Mouse (Mus musculus): ENCODE measurements around the gene Erbb4. TPM values are rescaled to one million over a fixed set of nuclear protein-coding genes. Genes with fewer than 3 reads are reported as not detected.

Erbb4 gene
- polyA plus RNA-seq, 1 experiment from 2014 or later, result 15.6 TPM

DNA sequence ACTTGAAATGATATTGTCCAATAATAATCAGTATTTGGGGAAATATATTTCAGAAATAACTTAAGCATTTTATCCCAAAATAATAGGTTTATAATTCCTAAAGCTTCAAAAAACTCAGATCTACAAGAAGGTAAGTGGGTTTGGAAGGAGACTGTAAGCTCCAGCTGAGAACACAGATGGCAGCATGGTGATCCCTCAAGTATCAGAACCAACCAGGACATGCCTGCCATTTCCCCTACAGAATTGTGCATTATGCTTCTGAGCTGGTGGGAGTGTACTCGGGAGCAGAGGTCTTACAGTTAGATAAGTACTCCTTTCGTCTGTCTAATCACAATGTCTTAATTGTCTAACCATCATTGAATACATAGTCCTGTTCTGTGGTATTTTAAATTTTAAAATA is 823.4 kb downstream of the Erbb4 start:
- Histone ChIP-seq H3K27ac (ENCODE audit: low read length) (no peak overlapping the region), H3K9me3 (ENCODE audit: control insufficient read depth, low read length) (no peaks in the 10 kb centered on the region), H3K27me3 (replicated peaks; ENCODE audit: control insufficient read depth, insufficient read depth, low read length) (no peaks in the 10 kb centered on the region), H3K4me1 (replicated peaks; ENCODE audit: control insufficient read depth, insufficient read depth, low read length) (no peaks in the 10 kb centered on the region), H3K4me3 (replicated peaks; ENCODE audit: low read length) (no peak overlapping the region), H3K9ac (replicated peaks; ENCODE audit: low read depth, low read length) (no peak overlapping the region), H3K4me2 (ENCODE audit: low read length) (no peak overlapping the region), H3K36me3 (ENCODE audit: control insufficient read depth, insufficient read depth) (no peaks in the 10 kb centered on the region)
- ATAC-seq, result no peak
- 68% methylated on average over 2 of the region's 2 CpGs for WGBS

DNA sequence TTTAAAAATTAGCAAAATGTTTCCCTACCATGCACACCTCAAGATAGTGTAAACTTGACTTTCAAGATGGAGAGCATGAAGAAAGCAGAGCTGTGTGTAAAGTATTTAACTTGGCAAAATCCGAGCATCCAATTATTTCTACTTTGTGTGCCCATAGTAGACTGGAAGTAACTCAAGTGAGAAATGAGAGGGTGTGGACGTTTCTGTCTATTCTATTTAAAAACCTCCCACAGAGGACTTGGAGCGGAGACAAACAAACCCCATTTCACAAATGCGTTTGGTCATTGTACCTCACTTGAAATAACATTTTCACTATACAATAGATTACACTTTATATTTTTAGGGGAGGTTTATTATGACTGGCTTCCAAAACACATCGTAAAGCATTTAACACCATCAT is 832.0 kb downstream of the Erbb4 start:
- Histone ChIP-seq H3K4me1 (replicated peaks; ENCODE audit: control insufficient read depth, insufficient read depth, low read length) (no peaks in the 10 kb centered on the region), H3K27ac (ENCODE audit: low read length) (no peak overlapping the region), H3K27me3 (replicated peaks; ENCODE audit: control insufficient read depth, insufficient read depth, low read length) (no peaks in the 10 kb centered on the region), H3K4me2 (ENCODE audit: low read length) (no peak overlapping the region), H3K36me3 (ENCODE audit: control insufficient read depth, insufficient read depth) (no peaks in the 10 kb centered on the region), H3K4me3 (replicated peaks; ENCODE audit: low read length) (no peak overlapping the region), H3K9ac (replicated peaks; ENCODE audit: low read depth, low read length) (no peak overlapping the region), H3K9me3 (ENCODE audit: control insufficient read depth, low read length) (no peaks in the 10 kb centered on the region)
- 22% methylated on average over 5 of the region's 5 CpGs for WGBS
- no peak for ATAC-seq

DNA sequence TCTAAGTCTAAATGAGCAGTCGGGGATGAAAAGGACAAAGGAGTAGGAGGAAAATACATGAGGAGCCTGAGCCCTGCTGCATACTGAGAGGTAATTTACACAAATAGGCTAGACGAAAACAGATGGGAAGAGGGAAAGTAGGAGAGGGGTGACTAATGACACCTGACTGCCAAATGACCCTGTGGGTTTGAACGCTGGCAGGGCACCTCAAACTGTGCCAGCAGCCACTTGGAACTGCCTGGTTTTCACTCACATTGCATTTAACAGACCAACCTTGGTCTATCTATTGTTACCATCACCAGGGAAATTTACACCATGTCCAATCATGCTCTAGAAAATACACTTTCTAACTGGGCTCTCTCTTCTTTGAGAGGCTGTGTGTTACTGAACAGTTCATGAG is 929.3 kb downstream of the Erbb4 start:
- WGBS, result 13% methylated on average over 3 of the region's 3 CpGs
- no peaks in the 10 kb centered on the region for H3K36me3 ChIP-seq (ENCODE audit: control insufficient read depth, insufficient read depth)
- H3K4me3 ChIP-seq (replicated peaks; ENCODE audit: low read length), result no peak overlapping the region
- H3K27ac ChIP-seq (ENCODE audit: low read length), result no peak overlapping the region
- peak; percentile 84 for ATAC-seq
- no peaks in the 10 kb centered on the region for H3K9me3 ChIP-seq (ENCODE audit: control insufficient read depth, low read length)
- no peaks in the 10 kb centered on the region for H3K4me1 ChIP-seq (replicated peaks; ENCODE audit: control insufficient read depth, insufficient read depth, low read length)
- no peak overlapping the region for H3K4me2 ChIP-seq (ENCODE audit: low read length)
- no peak overlapping the region for H3K9ac ChIP-seq (replicated peaks; ENCODE audit: low read depth, low read length)
- H3K27me3 ChIP-seq (replicated peaks; ENCODE audit: control insufficient read depth, insufficient read depth, low read length), result no peaks in the 10 kb centered on the region

DNA sequence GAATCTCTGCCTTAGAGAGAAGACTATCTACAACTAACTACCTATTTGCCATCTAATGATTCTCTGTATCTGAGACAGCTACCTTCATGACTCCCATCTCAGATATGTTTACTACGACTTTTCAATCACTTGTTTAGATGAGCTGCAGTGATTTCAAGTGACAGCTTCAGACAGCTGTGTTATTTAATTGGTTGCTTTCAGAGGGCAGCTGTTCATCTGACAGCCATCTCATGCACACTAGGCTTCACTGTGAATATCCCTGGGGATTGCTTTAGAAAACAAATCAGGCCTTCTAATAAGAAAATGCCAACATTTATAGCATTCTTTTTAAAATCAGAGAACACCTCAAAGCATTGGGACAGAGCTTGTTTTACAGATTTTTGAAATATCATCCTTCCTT is 952.6 kb downstream of the Erbb4 start:
- ATAC-seq, result no peak
- Histone ChIP-seq H3K9ac (replicated peaks; ENCODE audit: low read depth, low read length) (no peak overlapping the region), H3K36me3 (ENCODE audit: control insufficient read depth, insufficient read depth) (no peaks in the 10 kb centered on the region), H3K4me1 (replicated peaks; ENCODE audit: control insufficient read depth, insufficient read depth, low read length) (no peaks in the 10 kb centered on the region), H3K9me3 (ENCODE audit: control insufficient read depth, low read length) (no peaks in the 10 kb centered on the region), H3K4me3 (replicated peaks; ENCODE audit: low read length) (no peak overlapping the region), H3K27ac (ENCODE audit: low read length) (no peak overlapping the region), H3K27me3 (replicated peaks; ENCODE audit: control insufficient read depth, insufficient read depth, low read length) (no peaks in the 10 kb centered on the region), H3K4me2 (ENCODE audit: low read length) (no peak overlapping the region)
- 38% methylated on average over 1 of the region's 1 CpGs for WGBS

DNA sequence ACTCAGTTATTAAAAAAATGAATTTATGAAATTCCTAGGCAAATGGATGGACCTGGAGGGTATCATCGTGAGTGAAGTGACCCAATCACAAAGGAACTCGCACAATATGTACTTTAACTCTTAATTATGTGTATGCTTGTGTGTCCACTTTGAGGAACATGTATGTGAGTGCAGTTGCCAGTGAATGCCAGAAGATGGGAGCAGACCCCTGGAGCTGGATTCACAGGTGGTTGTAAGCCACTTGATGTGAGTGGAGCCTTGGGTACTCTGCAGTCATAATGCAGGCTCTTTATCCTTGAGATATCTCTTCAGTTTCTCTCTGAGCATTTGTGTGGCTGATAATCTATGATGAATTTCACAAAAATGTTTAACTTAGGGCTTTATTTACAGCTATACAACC is 957.3 kb downstream of the Erbb4 start:
- H3K27me3 ChIP-seq (replicated peaks; ENCODE audit: control insufficient read depth, insufficient read depth, low read length), result no peaks in the 10 kb centered on the region; the same call in 1 of the 2 replicates
- no peak for ATAC-seq
- no peak overlapping the region for H3K4me3 ChIP-seq (replicated peaks; ENCODE audit: low read length)
- H3K27ac ChIP-seq (ENCODE audit: low read length), result no peak overlapping the region
- no peak overlapping the region for H3K9ac ChIP-seq (replicated peaks; ENCODE audit: low read depth, low read length)
- H3K36me3 ChIP-seq (ENCODE audit: control insufficient read depth, insufficient read depth), result no peaks in the 10 kb centered on the region
- no peak overlapping the region for H3K4me2 ChIP-seq (ENCODE audit: low read length)
- 88% methylated on average over 2 of the region's 2 CpGs for WGBS
- H3K9me3 ChIP-seq (ENCODE audit: control insufficient read depth, low read length), result no peaks in the 10 kb centered on the region
- H3K4me1 ChIP-seq (replicated peaks; ENCODE audit: control insufficient read depth, insufficient read depth, low read length), result no peaks in the 10 kb centered on the region

DNA sequence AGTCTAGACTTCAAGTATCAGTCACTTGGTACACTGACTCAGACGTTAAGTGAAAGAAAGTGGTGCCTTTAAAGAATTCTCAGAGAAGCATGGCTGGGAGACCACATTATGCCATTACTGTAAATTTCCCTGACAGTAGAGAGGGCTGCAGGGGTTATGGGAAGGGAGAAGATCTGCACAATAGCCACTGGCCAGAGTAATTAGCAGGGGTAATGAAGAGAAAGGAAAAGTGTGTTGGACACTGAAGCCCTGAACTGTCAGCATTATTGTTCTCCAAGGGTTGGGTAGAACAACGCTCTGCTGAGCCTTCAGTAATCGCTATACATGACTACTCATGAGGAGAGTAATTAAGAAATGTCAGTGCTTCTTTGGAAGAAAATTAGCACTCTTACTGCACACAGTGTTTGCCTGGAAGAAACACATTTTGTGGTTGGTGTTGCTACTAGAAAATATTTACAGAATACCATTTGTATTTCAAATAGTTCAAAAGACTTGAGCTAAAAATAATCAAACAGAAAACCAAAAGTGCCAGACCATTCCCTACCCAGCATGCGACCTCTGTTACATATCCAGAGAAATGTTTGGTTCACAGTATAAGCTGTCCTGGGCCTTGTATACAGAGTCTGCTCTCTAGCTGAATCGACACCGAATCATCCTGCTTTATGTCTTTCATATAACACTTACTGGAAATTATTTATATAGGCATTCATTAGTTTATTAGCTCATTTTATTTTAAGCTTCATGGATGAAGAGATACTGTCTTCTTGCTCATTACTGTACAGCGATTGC is 965.1 kb downstream of the Erbb4 start:
- ATAC-seq, result peak; percentile 79
- H3K27me3 ChIP-seq (replicated peaks; ENCODE audit: control insufficient read depth, insufficient read depth, low read length), result peaks cover 3% of the 10 kb centered on the region; the same call in 1 of the 2 replicates
- whole genome bisulfite sequencing, result 28% methylated on average over 7 of the region's 7 CpGs
- no peak overlapping the region for H3K4me3 ChIP-seq (replicated peaks; ENCODE audit: low read length)
- no peaks in the 10 kb centered on the region for H3K9me3 ChIP-seq (ENCODE audit: control insufficient read depth, low read length)
- no peaks in the 10 kb centered on the region for H3K36me3 ChIP-seq (ENCODE audit: control insufficient read depth, insufficient read depth)
- H3K4me1 ChIP-seq (replicated peaks; ENCODE audit: control insufficient read depth, insufficient read depth, low read length), result 0 out of 2 replicates have a peak, but pooled peaks cover 3% of the 10 kb centered on the region
- H3K27ac ChIP-seq (ENCODE audit: low read length), result no peak overlapping the region
- H3K9ac ChIP-seq (replicated peaks; ENCODE audit: low read depth, low read length), result no peak overlapping the region
- H3K4me2 ChIP-seq (ENCODE audit: low read length), result no peak overlapping the region

DNA sequence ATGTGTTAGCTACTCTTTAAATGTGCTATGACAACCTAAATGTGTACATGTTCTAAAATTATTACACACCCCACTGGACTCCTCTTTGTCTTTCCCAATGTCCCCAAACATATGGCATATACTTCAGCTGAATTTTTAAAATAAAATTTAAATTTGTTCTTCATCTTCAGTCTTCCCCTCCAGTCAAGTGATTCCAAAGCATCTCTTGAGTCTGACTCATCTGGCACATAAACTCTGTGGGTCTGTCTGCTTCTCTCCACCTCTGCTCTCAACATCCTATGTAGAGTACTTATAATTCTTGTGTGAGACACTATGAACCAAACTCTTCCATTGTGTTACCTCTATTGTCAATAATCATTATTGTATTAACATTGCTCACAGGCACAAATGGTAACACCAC is 972.9 kb downstream of the Erbb4 start:
- Histone ChIP-seq H3K27me3 (replicated peaks; ENCODE audit: control insufficient read depth, insufficient read depth, low read length) (peaks cover 3% of the 10 kb centered on the region; the same call in 1 of the 2 replicates), H3K4me1 (replicated peaks; ENCODE audit: control insufficient read depth, insufficient read depth, low read length) (no peaks in the 10 kb centered on the region), H3K27ac (ENCODE audit: low read length) (no peak overlapping the region), H3K36me3 (ENCODE audit: control insufficient read depth, insufficient read depth) (no peaks in the 10 kb centered on the region), H3K9ac (replicated peaks; ENCODE audit: low read depth, low read length) (no peak overlapping the region), H3K4me2 (ENCODE audit: low read length) (no peak overlapping the region), H3K4me3 (replicated peaks; ENCODE audit: low read length) (no peak overlapping the region), H3K9me3 (ENCODE audit: control insufficient read depth, low read length) (no peaks in the 10 kb centered on the region)
- ATAC-seq, result no peak

DNA sequence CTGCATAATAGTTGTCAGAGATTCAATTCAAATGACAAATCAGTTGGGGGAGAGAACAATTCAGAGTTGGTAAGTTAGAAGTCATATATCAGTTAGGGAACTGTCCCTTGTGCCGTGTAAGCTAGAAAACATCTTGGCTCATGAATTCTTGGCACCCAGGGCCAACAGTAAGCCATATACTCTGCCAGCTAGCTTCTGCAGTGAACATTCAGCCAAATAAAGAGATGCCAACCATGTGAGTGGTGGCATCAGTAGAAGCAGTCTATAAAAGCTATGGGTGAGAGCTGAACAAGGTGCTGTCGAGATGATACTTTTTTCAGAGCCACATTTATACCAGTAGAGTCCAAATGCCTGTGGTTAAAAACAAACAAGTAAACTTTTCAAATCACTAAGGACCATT is 973.4 kb downstream of the Erbb4 start:
- Histone ChIP-seq H3K27me3 (replicated peaks; ENCODE audit: control insufficient read depth, insufficient read depth, low read length) (no peaks in the 10 kb centered on the region), H3K4me1 (replicated peaks; ENCODE audit: control insufficient read depth, insufficient read depth, low read length) (no peaks in the 10 kb centered on the region), H3K9ac (replicated peaks; ENCODE audit: low read depth, low read length) (no peak overlapping the region), H3K36me3 (ENCODE audit: control insufficient read depth, insufficient read depth) (no peaks in the 10 kb centered on the region), H3K9me3 (ENCODE audit: control insufficient read depth, low read length) (no peaks in the 10 kb centered on the region), H3K4me3 (replicated peaks; ENCODE audit: low read length) (no peak overlapping the region), H3K4me2 (ENCODE audit: low read length) (no peak overlapping the region), H3K27ac (ENCODE audit: low read length) (no peak overlapping the region)
- ATAC-seq, result no peak
- WGBS, result 63% methylated on average over 2 of the region's 2 CpGs

DNA sequence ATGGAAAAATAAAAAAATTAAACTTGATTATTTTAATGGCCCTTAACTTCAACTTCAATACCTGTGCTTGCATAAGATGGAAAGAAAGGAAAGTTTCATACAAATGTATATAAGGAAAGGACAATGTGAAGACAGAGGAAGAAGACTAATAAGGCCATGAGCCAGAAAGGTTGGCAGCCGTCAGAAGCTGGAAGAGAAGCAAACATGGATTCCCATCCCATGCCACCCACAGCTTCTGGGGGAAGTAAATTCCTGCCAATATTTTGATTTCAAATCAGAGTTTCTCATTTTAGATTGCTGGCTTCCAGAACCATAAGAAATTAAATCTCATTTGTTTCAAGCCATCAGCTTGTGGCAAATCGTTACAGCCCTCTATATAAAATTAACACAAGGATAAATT is 984.3 kb downstream of the Erbb4 start:
- H3K9ac ChIP-seq (replicated peaks; ENCODE audit: low read depth, low read length), result no peak overlapping the region
- ATAC-seq, result no peak

DNA sequence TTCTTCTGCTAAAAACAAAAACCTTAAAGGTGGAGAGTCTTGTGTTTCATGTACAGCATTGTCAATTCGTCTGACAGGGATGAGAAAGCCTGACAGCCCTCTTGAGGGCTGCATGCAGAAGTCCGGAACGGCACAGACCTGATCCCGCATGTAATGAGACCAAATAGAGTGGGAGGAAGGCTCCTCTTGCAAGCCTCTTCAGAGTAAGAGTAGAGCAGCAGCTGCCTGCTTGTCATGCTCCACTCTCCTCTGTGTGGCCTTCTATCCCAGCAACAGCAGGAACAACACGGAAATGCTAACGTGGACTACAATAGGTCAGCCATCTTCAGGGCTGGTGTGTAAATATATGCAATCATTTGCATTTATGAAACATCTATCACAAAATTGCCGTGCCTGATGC is 987.5 kb downstream of the Erbb4 start:
- Histone ChIP-seq H3K4me2 (ENCODE audit: low read length) (no peak overlapping the region), H3K9me3 (ENCODE audit: control insufficient read depth, low read length) (no peaks in the 10 kb centered on the region), H3K9ac (replicated peaks; ENCODE audit: low read depth, low read length) (no peak overlapping the region), H3K36me3 (ENCODE audit: control insufficient read depth, insufficient read depth) (no peaks in the 10 kb centered on the region), H3K27ac (ENCODE audit: low read length) (no peak overlapping the region), H3K4me3 (replicated peaks; ENCODE audit: low read length) (no peak overlapping the region), H3K4me1 (replicated peaks; ENCODE audit: control insufficient read depth, insufficient read depth, low read length) (no peaks in the 10 kb centered on the region), H3K27me3 (replicated peaks; ENCODE audit: control insufficient read depth, insufficient read depth, low read length) (no peaks in the 10 kb centered on the region)
- no peak for ATAC-seq
- 69% methylated on average over 7 of the region's 7 CpGs for WGBS

More for the DNA sequence above, 984.3 kb downstream of the Erbb4 start:
- no peak overlapping the region for H3K27ac ChIP-seq (ENCODE audit: low read length)
- no peak overlapping the region for H3K4me3 ChIP-seq (replicated peaks; ENCODE audit: low read length)
- 51% methylated on average over 2 of the region's 2 CpGs for WGBS
- no peak overlapping the region for H3K4me2 ChIP-seq (ENCODE audit: low read length)
- H3K9me3 ChIP-seq (ENCODE audit: control insufficient read depth, low read length), result no peaks in the 10 kb centered on the region
- no peaks in the 10 kb centered on the region for H3K27me3 ChIP-seq (replicated peaks; ENCODE audit: control insufficient read depth, insufficient read depth, low read length)
- no peaks in the 10 kb centered on the region for H3K4me1 ChIP-seq (replicated peaks; ENCODE audit: control insufficient read depth, insufficient read depth, low read length)
- H3K36me3 ChIP-seq (ENCODE audit: control insufficient read depth, insufficient read depth), result no peaks in the 10 kb centered on the region
